Mouse (Mus musculus): ENCODE results near the gene Coro1b. TPM values are rescaled to one million over a fixed set of nuclear protein-coding genes. Genes with fewer than 3 reads are reported as not detected.

Gene Coro1b
- polyA plus RNA-seq, 1 experiment from 2014 or later: 189 TPM

- Histone ChIP-seq H3K4me2 (ENCODE audit: low read length) (no peak overlapping the region), H3K27ac (ENCODE audit: low read depth) (no peak overlapping the region), H3K36me3 (ENCODE audit: control insufficient read depth, insufficient read depth, low read length) (no peaks in the 10 kb centered on the region), H3K4me3 (ENCODE audit: low read depth, low read length) (no peak overlapping the region), H3K4me1 (replicated peaks; ENCODE audit: control insufficient read depth, insufficient read depth, low read length) (peaks cover 16% of the 10 kb centered on the region; the same call in 1 of the 2 replicates), H3K27me3 (replicated peaks; ENCODE audit: control insufficient read depth, insufficient read depth, low read length) (peaks cover 23% of the 10 kb centered on the region), H3K9me3 (ENCODE audit: control insufficient read depth, low read length) (no peaks in the 10 kb centered on the region), H3K9ac (ENCODE audit: low read length) (no peak overlapping the region)
- ATAC-seq (replicated peaks; ENCODE audit: low FRiP score, low TSS enrichment, low read depth) (no peak), DNase-seq (ENCODE audit: low spot score) (no peak)
- 68% methylated on average over 3 of the region's 3 CpGs for whole genome bisulfite sequencing
Observed at GRCm38 (mm10) chr19:4103792-4104191, 44.6 kb upstream of the Coro1b start.

DNA sequence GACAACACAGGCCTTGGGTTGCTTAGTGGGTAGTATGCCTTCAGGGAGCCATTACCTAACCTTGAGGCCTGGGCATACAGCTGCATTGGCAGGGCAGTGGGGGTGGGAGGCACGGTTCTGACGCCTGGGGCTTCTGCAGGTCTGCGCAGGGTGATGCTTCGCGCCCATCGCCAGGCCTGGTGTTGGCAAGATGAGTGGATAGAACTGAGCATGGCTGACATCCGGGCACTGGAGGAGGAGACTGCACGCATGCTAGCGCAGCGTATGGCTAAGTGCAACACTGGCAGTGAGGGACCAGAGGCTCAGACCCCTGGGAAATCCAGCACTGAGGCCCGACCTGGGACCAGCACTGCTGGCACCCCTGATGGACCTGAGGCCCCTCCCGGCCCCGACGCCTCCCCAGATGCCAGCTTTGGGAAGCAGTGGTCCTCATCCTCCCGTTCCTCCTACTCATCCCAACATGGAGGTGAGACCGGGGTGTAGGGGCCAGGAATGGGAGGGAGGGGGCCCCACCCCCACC lies 43.7 kb upstream of the Coro1b start:
- no peak overlapping the region for H3K27ac ChIP-seq (ENCODE audit: low read depth)
- WGBS: 94% methylated on average over 16 of the region's 16 CpGs
- H3K4me2 ChIP-seq (ENCODE audit: low read length): no peak overlapping the region
- H3K4me3 ChIP-seq (ENCODE audit: low read depth, low read length): no peak overlapping the region
- ATAC-seq (replicated peaks; ENCODE audit: low FRiP score, low TSS enrichment, low read depth) (no peak), DNase-seq (ENCODE audit: low spot score) (no peak)
- H3K9me3 ChIP-seq (ENCODE audit: control insufficient read depth, low read length): no peaks in the 10 kb centered on the region
- H3K27me3 ChIP-seq (replicated peaks; ENCODE audit: control insufficient read depth, insufficient read depth, low read length): peaks cover 23% of the 10 kb centered on the region
- H3K4me1 ChIP-seq (replicated peaks; ENCODE audit: control insufficient read depth, insufficient read depth, low read length): peaks cover 11% of the 10 kb centered on the region; the same call in 1 of the 2 replicates
- no peak overlapping the region for H3K9ac ChIP-seq (ENCODE audit: low read length)
- no peaks in the 10 kb centered on the region for H3K36me3 ChIP-seq (ENCODE audit: control insufficient read depth, insufficient read depth, low read length)

GRCm38 (mm10) chr19:4106654-4107053 lies 41.8 kb upstream of the Coro1b start:
- Histone ChIP-seq H3K27ac (ENCODE audit: low read depth) (no peak overlapping the region), H3K9me3 (ENCODE audit: control insufficient read depth, low read length) (no peaks in the 10 kb centered on the region), H3K27me3 (replicated peaks; ENCODE audit: control insufficient read depth, insufficient read depth, low read length) (peaks cover 9% of the 10 kb centered on the region), H3K36me3 (ENCODE audit: control insufficient read depth, insufficient read depth, low read length) (peaks cover 4% of the 10 kb centered on the region; the same call in 1 of the 2 replicates), H3K4me3 (ENCODE audit: low read depth, low read length) (no peak overlapping the region), H3K4me1 (replicated peaks; ENCODE audit: control insufficient read depth, insufficient read depth, low read length) (no peaks in the 10 kb centered on the region), H3K9ac (ENCODE audit: low read length) (no peak overlapping the region), H3K4me2 (ENCODE audit: low read length) (no peak overlapping the region)
- DNase-seq (ENCODE audit: low spot score) (no peak), ATAC-seq (replicated peaks; ENCODE audit: low FRiP score, low TSS enrichment, low read depth) (no peak)
- 90% methylated on average over 14 of the region's 14 CpGs for WGBS

DNA sequence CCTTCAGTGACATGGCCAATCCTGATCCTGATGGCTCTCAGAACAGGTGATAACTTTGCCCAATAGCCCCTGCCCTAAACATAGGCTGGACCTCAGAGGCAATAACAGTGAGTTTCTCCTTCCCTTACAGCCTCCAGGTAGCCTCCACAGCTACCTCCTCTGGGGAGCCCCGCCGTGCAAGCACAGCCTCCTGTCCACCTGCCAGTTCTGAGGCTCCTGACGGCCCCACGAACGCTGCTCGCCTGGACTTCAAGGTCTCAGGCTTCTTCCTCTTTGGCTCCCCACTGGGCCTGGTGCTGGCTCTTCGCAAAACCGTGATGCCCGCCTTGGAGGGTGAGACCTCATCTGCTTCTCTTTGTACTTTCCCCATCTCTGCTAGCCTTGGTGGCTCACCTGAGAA lies 39.9 kb upstream of the Coro1b start:
- Histone ChIP-seq H3K27me3 (replicated peaks; ENCODE audit: control insufficient read depth, insufficient read depth, low read length) (no peaks in the 10 kb centered on the region), H3K9ac (ENCODE audit: low read length) (no peak overlapping the region), H3K9me3 (ENCODE audit: control insufficient read depth, low read length) (no peaks in the 10 kb centered on the region), H3K36me3 (ENCODE audit: control insufficient read depth, insufficient read depth, low read length) (peaks cover 22% of the 10 kb centered on the region), H3K27ac (ENCODE audit: low read depth) (no peak overlapping the region), H3K4me2 (ENCODE audit: low read length) (no peak overlapping the region), H3K4me3 (ENCODE audit: low read depth, low read length) (no peak overlapping the region), H3K4me1 (replicated peaks; ENCODE audit: control insufficient read depth, insufficient read depth, low read length) (peaks cover 4% of the 10 kb centered on the region; the same call in 1 of the 2 replicates)
- DNase-seq (ENCODE audit: low spot score) (no peak), ATAC-seq (replicated peaks; ENCODE audit: low FRiP score, low TSS enrichment, low read depth) (no peak)
- 88% methylated on average over 9 of the region's 9 CpGs for WGBS

DNA sequence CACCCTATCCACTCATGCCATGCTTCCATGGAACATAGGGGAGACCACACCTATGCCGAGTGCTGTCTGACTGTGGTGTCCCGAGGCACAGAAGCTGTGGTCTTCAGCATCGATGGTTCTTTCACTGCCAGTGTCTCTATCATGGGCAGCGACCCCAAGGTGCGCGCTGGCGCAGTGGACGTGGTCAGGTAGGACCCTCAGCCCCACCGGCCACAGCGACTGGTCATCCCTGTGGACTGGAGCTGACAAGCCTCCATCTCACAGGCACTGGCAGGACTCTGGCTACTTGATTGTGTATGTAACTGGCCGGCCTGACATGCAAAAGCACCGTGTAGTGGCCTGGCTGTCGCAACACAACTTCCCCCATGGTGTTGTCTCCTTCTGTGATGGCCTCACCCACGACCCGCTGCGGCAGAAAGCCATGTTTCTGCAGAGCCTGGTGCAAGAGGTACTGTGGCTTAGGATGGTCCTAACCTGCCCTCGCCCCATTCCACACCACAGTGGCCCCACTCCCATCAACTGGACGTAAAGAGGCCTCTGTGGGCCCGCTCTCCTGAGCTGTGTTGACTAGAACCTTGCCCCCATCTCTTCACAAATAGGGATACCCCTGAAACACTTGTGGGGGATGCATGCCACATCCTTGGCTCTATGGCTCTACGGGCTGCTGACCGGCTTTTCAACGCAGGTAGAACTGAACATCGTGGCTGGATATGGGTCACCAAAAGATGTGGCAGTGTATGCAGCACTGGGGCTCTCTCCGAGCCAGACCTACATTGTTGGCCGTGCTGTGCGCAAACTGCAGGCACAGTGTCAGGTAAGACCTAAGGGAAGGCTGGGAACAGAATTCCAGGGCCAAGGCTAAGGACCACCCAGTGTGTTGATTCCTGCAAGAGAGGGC lies 36.1 kb upstream of the Coro1b start:
- ATAC-seq (replicated peaks; ENCODE audit: low FRiP score, low TSS enrichment, low read depth): no peak
- no peak overlapping the region for H3K27ac ChIP-seq (ENCODE audit: low read depth)

GRCm38 (mm10) chr19:4113186-4113805 lies 35.1 kb upstream of the Coro1b start:
- Histone ChIP-seq H3K4me2 (ENCODE audit: low read length) (0 out of 2 replicates have a peak overlapping the region, but pooled peaks have one; percentile 9), H3K4me3 (ENCODE audit: low read depth, low read length) (no peak overlapping the region), H3K4me1 (replicated peaks; ENCODE audit: control insufficient read depth, insufficient read depth, low read length) (peaks cover 9% of the 10 kb centered on the region; the same call in 1 of the 2 replicates), H3K27me3 (replicated peaks; ENCODE audit: control insufficient read depth, insufficient read depth, low read length) (no peaks in the 10 kb centered on the region), H3K9me3 (ENCODE audit: control insufficient read depth, low read length) (no peaks in the 10 kb centered on the region), H3K27ac (ENCODE audit: low read depth) (peak overlapping the region; percentile 24; the same call in 1 of the 2 replicates), H3K36me3 (ENCODE audit: control insufficient read depth, insufficient read depth, low read length) (peaks cover 66% of the 10 kb centered on the region), H3K9ac (ENCODE audit: low read length) (no peak overlapping the region)
- DNase-seq (ENCODE audit: low spot score) (no peak), ATAC-seq (replicated peaks; ENCODE audit: low FRiP score, low TSS enrichment, low read depth) (no peak; the same call in 1 of the 2 replicates)
- WGBS: 63% methylated on average over 13 of the region's 13 CpGs

More for the DNA sequence above, 36.1 kb upstream of the Coro1b start:
- Histone ChIP-seq H3K27me3 (replicated peaks; ENCODE audit: control insufficient read depth, insufficient read depth, low read length) (no peaks in the 10 kb centered on the region), H3K4me2 (ENCODE audit: low read length) (no peak overlapping the region), H3K4me3 (ENCODE audit: low read depth, low read length) (no peak overlapping the region), H3K9ac (ENCODE audit: low read length) (no peak overlapping the region), H3K9me3 (ENCODE audit: control insufficient read depth, low read length) (no peaks in the 10 kb centered on the region), H3K4me1 (replicated peaks; ENCODE audit: control insufficient read depth, insufficient read depth, low read length) (peaks cover 9% of the 10 kb centered on the region; the same call in 1 of the 2 replicates), H3K36me3 (ENCODE audit: control insufficient read depth, insufficient read depth, low read length) (peaks cover 56% of the 10 kb centered on the region)
- 95% methylated on average over 26 of the region's 26 CpGs for WGBS
- no peak for DNase-seq (ENCODE audit: low spot score)

DNA sequence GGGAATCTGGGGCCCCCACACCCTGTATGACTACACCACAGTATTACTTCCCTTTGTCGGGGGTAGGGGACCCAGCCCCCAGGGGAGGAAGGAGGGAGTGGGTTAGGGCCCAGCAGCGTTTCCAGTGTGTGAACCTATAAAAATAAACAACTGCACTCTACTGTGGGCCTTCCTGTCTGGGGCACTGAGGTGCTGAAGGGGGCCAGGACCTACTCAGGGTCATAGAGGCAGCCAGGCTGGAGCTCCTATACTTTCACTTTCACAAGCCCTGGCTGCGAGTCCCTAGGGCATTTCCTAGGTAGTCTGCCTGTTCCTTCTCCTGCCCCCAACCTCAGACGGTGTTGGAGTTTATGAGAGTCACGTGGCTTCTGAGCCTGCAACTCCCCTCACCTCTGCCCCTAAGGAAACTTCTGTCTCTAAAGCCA lies 34.6 kb upstream of the Coro1b start:
- DNase-seq (ENCODE audit: low spot score) (peak; percentile 65), ATAC-seq (replicated peaks; ENCODE audit: low FRiP score, low TSS enrichment, low read depth) (peak; percentile 73)
- H3K4me3 ChIP-seq (ENCODE audit: low read depth, low read length): no peak overlapping the region
- no peaks in the 10 kb centered on the region for H3K9me3 ChIP-seq (ENCODE audit: control insufficient read depth, low read length)
- peak overlapping the region; percentile 24; the same call in 1 of the 2 replicates for H3K27ac ChIP-seq (ENCODE audit: low read depth)
- H3K4me2 ChIP-seq (ENCODE audit: low read length): 0 out of 2 replicates have a peak overlapping the region, but pooled peaks have one; percentile 9
- H3K9ac ChIP-seq (ENCODE audit: low read length): no peak overlapping the region
- H3K27me3 ChIP-seq (replicated peaks; ENCODE audit: control insufficient read depth, insufficient read depth, low read length): no peaks in the 10 kb centered on the region
- H3K36me3 ChIP-seq (ENCODE audit: control insufficient read depth, insufficient read depth, low read length): peaks cover 69% of the 10 kb centered on the region
- H3K4me1 ChIP-seq (replicated peaks; ENCODE audit: control insufficient read depth, insufficient read depth, low read length): peaks cover 9% of the 10 kb centered on the region; the same call in 1 of the 2 replicates
- 22% methylated on average over 5 of the region's 5 CpGs for WGBS

- Histone ChIP-seq H3K4me3 (ENCODE audit: low read depth, low read length) (no peak overlapping the region), H3K36me3 (ENCODE audit: control insufficient read depth, insufficient read depth, low read length) (peaks cover 71% of the 10 kb centered on the region), H3K27me3 (replicated peaks; ENCODE audit: control insufficient read depth, insufficient read depth, low read length) (no peaks in the 10 kb centered on the region), H3K9me3 (ENCODE audit: control insufficient read depth, low read length) (no peaks in the 10 kb centered on the region), H3K4me2 (ENCODE audit: low read length) (no peak overlapping the region), H3K4me1 (replicated peaks; ENCODE audit: control insufficient read depth, insufficient read depth, low read length) (peaks cover 9% of the 10 kb centered on the region; the same call in 1 of the 2 replicates), H3K27ac (ENCODE audit: low read depth) (0 out of 2 replicates have a peak overlapping the region, but pooled peaks have one; percentile 24), H3K9ac (ENCODE audit: low read length) (no peak overlapping the region)
- ATAC-seq (replicated peaks; ENCODE audit: low FRiP score, low TSS enrichment, low read depth): no peak
- WGBS: 90% methylated on average over 10 of the region's 10 CpGs
- DNase-seq (ENCODE audit: low spot score): no peak
Observed at GRCm38 (mm10) chr19:4114551-4114950, 33.9 kb upstream of the Coro1b start.

Data from intestine, embryonic 14.5 days (tissue).